Mouse (Mus musculus) stomach, embryonic 16.5 days (tissue): ENCODE results near the gene 3110082I17Rik. TPM values are rescaled to one million over a fixed set of nuclear protein-coding genes. Genes with fewer than 3 reads are reported as not detected.

Experiments used
- ATAC-seq: fragments of 200-750 bp; cut with Nextera tagmentation; 2 replicates; pipeline ENCODE4 v1.8.0; 2017; ENCODE audit warnings: moderate number of reproducible peaks, moderate TSS enrichment; ENCODE audit not compliant: insufficient read depth, low FRiP score
- H3K27ac ChIP-seq: fragments of 300-500 bp; sonication (generic); 2 replicates; pipeline ENCODE4 v1.5.1; 2014; ENCODE audit warnings: low read length
- H3K27me3 ChIP-seq: fragments of 300-500 bp; sonication (generic); 2 replicates; pipeline ENCODE4 v1.6.1; 2014; ENCODE audit warnings: low read length, control low read depth, mixed read lengths; ENCODE audit not compliant: control insufficient read depth, insufficient read depth
- H3K36me3 ChIP-seq: fragments of 300-500 bp; sonication (generic); 2 replicates; pipeline ENCODE4 v1.6.1; 2014; ENCODE audit warnings: low read length; ENCODE audit not compliant: control insufficient read depth, insufficient read depth
- H3K4me1 ChIP-seq: fragments of 300-500 bp; sonication (generic); 2 replicates; pipeline ENCODE4 v1.6.1; 2014; ENCODE audit warnings: low read length, control low read depth, mixed read lengths; ENCODE audit not compliant: control insufficient read depth, insufficient read depth
- H3K4me2 ChIP-seq: fragments of 300-500 bp; sonication (generic); 2 replicates; pipeline ENCODE4 v1.6.1; 2014; ENCODE audit warnings: low read depth, low read length, mixed read lengths
- H3K4me3 ChIP-seq: fragments of 300-500 bp; sonication (generic); replicated peaks from 2 replicates; pipeline ENCODE4 v1.5.1; 2014; ENCODE audit warnings: mild to moderate bottlenecking, low read length
- H3K9ac ChIP-seq: fragments of 300-500 bp; sonication (generic); 2 replicates; pipeline ENCODE4 v1.6.1; 2014; ENCODE audit warnings: low read length
- H3K9me3 ChIP-seq: fragments of 300-500 bp; sonication (generic); replicated peaks from 2 replicates; pipeline ENCODE4 v1.6.1; 2016; ENCODE audit warnings: low read length, control low read depth; ENCODE audit not compliant: control insufficient read depth
- WGBS: fragments of 180-500 bp; shearing (Covaris S2); extraction: QIAGEN DNeasy Blood & Tissue Kit; methylation state at CpG from one replicate; pipeline ENCODE4 v1.1.7; 2014; 5-methylcytosine and 5-hydroxymethylcytosine counted together
- polyA plus RNA-seq: library from polyadenylated mRNA; unstranded; fragments of >200 nt; fragmentation: Nextera tagmentation; extraction: Ambion mirVana; gene quantifications from 2 replicates; pipeline ENCODE4 v1.2.1, GENCODE M21; 2015

Gene 3110082I17Rik
- polyA plus RNA-seq, 1 experiment from 2014 or later: 35.7 TPM

DNA sequence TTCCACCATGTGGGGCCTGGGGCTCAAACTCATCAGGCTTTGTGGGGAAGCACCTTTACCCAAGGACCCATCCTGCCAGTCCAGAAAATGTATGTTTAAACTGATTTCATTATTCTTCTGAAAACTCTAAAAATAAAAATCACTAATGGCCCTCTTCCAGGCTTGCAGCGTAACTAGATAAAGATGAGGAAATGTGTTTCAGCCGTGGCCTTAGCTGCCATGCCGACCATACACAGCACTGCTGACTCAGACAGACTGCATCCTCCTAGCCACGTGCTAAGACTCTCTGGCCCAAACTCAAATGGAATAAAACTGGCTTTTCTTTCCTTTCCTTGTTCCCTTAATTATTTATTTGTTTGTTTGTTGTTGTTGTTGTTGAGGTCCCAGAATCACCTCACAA, 4.5 kb upstream of the 3110082I17Rik start:
- Histone ChIP-seq H3K27ac (no peak overlapping the region), H3K4me3 (no peak overlapping the region), H3K9ac (no peak overlapping the region), H3K4me2 (no peak overlapping the region), H3K9me3 (no peaks in the 10 kb centered on the region), H3K27me3 (no peaks in the 10 kb centered on the region), H3K4me1 (0 out of 2 replicates have a peak, but pooled peaks cover 2% of the 10 kb centered on the region), H3K36me3 (no peaks in the 10 kb centered on the region)
- no peak for ATAC-seq
- WGBS: 58% methylated on average over 4 of the region's 4 CpGs

DNA sequence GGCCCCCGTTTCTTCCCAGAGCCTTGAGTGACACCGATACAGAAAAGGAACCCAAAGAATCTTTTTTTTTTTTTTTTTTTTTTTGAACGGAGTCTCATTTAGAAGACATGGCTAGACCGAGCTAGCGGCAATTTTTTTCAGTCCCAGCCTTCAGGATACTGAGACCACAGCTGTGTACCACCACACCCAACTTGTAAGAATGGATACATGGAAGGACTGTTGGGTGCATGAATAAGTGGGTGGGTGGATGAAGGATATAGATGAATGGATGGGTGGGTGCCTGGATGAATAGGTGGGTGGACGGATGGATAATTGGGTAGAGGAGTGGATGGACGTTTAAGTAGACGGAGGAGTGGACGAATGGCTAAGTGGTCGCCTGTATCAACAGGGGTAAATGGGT, 389 bp downstream of the 3110082I17Rik start:
- WGBS: 8% methylated on average over 10 of the region's 10 CpGs
- ATAC-seq: no peak
- peaks cover 8% of the 10 kb centered on the region; the same call in 1 of the 2 replicates for H3K4me1 ChIP-seq
- H3K36me3 ChIP-seq: no peaks in the 10 kb centered on the region; the same call in 1 of the 2 replicates
- no peaks in the 10 kb centered on the region for H3K9me3 ChIP-seq
- H3K27ac ChIP-seq: no peak overlapping the region
- peak overlapping the region; percentile 96 for H3K4me2 ChIP-seq
- H3K4me3 ChIP-seq: peak overlapping the region; percentile 60
- peak overlapping the region; percentile 70 for H3K9ac ChIP-seq
- no peaks in the 10 kb centered on the region for H3K27me3 ChIP-seq

DNA sequence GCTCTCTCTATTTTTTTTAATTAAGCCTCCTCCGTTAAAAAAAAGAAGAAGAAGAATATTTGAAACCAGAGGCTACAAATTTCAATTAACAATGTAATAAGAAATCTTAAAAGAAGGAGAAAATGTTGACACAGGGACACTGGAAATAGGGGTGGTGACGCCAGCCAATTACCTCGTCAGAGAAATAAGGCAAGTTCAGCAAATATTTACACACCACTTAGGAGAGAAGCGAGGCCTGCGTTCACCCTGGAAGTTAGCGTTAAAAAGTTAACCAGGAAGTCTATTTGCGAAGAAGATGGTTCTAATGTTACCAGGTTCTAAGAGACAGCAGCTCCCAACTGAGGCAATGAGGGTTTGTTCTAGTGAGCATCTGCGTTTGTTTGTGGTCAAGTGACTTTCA, 3.1 kb downstream of the 3110082I17Rik start:
- H3K27ac ChIP-seq: peak overlapping the region; percentile 70
- WGBS: 63% methylated on average over 8 of the region's 8 CpGs
- ATAC-seq: no peak

DNA sequence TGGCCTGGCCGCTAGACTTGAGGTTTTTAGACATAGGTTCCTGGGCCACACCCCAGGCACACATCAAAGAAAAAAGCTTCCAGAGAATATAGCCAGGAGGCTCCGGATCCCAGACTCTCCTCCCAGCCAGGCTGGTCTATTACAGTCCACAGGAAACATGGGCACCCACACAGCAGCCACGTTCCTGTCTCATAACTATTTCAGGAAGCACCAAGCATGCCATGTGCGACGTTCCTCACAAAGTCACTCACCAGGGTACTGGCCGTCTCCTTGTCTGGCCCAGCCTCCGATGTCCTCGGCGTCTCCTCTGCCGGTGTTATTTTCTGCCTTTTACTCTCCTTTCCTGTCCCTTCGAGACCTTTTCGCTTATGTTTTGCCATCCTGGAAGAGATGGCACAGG, 5.2 kb downstream of the 3110082I17Rik start:
- Histone ChIP-seq H3K27me3 (no peaks in the 10 kb centered on the region), H3K27ac (no peak overlapping the region), H3K4me3 (no peak overlapping the region), H3K4me1 (peaks cover 8% of the 10 kb centered on the region; the same call in 1 of the 2 replicates), H3K4me2 (no peak overlapping the region), H3K9ac (no peak overlapping the region), H3K9me3 (no peaks in the 10 kb centered on the region), H3K36me3 (no peaks in the 10 kb centered on the region; the same call in 1 of the 2 replicates)
- WGBS: 87% methylated on average over 12 of the region's 12 CpGs
- ATAC-seq: no peak

More for the DNA sequence above, 3.1 kb downstream of the 3110082I17Rik start:
- H3K9ac ChIP-seq: no peak overlapping the region
- no peaks in the 10 kb centered on the region for H3K9me3 ChIP-seq
- H3K4me1 ChIP-seq: peaks cover 8% of the 10 kb centered on the region; the same call in 1 of the 2 replicates
- H3K36me3 ChIP-seq: no peaks in the 10 kb centered on the region; the same call in 1 of the 2 replicates
- H3K27me3 ChIP-seq: no peaks in the 10 kb centered on the region
- H3K4me2 ChIP-seq: no peak overlapping the region
- no peak overlapping the region for H3K4me3 ChIP-seq

DNA sequence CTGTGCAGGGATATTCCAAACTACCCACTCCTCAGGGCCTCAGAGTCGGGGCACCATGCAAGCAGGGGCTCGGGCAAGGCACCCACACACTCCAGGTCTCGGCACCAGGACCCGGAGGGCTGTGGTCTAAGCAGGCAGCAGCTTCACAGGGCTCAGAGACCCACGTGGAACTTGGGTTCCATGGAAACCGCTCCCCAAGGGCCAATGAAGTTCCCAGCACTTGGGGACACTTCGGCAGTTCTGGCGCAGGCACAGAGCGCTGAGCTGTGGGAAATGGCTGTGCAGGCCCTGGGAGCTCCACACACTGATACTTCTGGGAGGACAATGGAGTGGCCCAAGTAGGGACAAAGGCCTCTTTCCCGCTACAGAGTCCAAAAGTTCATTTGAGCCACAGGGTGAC, 7.3 kb downstream of the 3110082I17Rik start:
- Histone ChIP-seq H3K9ac (no peak overlapping the region), H3K4me1 (peaks cover 9% of the 10 kb centered on the region), H3K27ac (peak overlapping the region; percentile 8; the same call in 1 of the 2 replicates), H3K9me3 (no peaks in the 10 kb centered on the region), H3K4me3 (no peak overlapping the region), H3K36me3 (no peaks in the 10 kb centered on the region; the same call in 1 of the 2 replicates), H3K4me2 (no peak overlapping the region), H3K27me3 (no peaks in the 10 kb centered on the region)
- ATAC-seq: no peak
- WGBS: 89% methylated on average over 10 of the region's 10 CpGs

DNA sequence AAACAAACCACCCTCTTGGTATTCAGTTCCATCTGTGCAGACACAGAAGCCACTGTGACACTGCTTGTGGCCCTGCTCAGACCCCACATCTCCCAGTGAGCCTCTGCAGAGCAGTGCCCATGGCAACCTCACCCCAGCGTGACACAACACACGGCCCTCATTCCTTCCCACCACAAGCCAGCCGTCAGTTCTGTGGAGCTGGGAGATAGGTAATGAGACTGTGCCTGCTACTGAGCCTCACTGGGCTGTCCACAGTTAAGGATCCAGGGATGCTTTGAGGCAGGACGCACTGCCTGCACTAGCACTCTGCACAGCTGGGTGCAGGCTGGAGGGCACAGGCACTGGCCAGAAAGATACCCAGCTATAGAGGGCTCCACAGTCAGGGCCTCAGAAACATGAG, 10.4 kb downstream of the 3110082I17Rik start:
- Histone ChIP-seq H3K4me1 (peaks cover 10% of the 10 kb centered on the region), H3K9me3 (no peaks in the 10 kb centered on the region), H3K36me3 (no peaks in the 10 kb centered on the region), H3K4me3 (no peak overlapping the region), H3K9ac (peak overlapping the region; percentile 26; the same call in 1 of the 2 replicates), H3K27me3 (no peaks in the 10 kb centered on the region), H3K27ac (no peak overlapping the region), H3K4me2 (no peak overlapping the region)
- WGBS: 49% methylated on average over 4 of the region's 4 CpGs
- no peak for ATAC-seq

DNA sequence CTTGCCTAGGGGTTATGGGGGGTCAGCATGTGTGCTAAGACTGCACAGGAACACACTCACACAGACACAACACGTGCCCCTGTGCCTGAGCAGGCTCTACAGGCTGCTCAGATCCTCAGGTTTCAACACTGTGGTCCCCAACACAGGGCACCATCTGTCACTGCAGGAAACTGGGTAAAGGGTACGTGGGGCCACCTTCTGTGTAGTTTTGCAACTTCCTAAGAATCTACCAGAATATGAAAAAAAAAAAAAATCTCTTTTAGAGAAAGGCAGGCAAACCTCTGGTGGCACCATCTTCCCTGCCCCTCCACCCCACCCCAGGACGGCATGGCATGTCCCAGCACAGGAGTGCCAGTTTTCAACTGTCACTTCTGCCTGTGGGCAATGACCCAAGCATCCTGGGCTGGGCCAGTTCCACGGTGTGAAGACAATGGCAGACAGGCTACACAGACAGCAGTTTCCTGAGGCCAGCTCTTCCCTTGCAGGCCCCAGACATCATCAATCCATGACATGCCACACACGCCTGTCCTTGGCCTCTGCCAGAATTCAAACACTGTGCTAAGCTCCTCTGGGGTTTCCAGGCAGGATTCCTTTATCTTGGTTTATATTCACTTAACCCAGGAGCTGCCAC, 11.1 kb downstream of the 3110082I17Rik start:
- Histone ChIP-seq H3K27me3 (no peaks in the 10 kb centered on the region), H3K27ac (no peak overlapping the region), H3K4me1 (peaks cover 12% of the 10 kb centered on the region), H3K36me3 (no peaks in the 10 kb centered on the region), H3K9me3 (no peaks in the 10 kb centered on the region), H3K4me3 (no peak overlapping the region), H3K9ac (peak overlapping the region; percentile 31; the same call in 1 of the 2 replicates), H3K4me2 (no peak overlapping the region)
- 43% methylated on average over 5 of the region's 5 CpGs for WGBS
- no peak for ATAC-seq

DNA sequence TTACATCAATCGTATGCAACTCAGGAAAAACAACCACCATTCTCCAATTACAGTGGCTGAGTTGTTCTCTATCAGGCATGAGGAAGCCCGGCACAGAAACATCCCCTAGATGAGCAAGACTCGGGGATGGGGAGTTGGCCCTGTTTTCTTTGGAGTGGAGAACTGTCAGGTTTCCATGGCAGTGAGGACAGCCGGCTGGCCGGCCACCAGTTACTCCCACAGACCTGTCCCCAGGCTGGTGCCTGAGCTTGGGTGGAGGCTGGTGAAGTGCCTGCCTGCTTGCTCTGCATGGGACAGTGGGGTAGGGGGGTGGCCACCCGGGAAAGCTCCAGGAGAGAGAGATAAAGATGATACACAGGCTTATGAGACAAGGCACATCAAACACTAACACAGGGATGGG, 12.3 kb downstream of the 3110082I17Rik start:
- H3K4me2 ChIP-seq: no peak overlapping the region
- H3K27ac ChIP-seq: no peak overlapping the region
- no peak overlapping the region for H3K4me3 ChIP-seq
- peaks cover 16% of the 10 kb centered on the region for H3K4me1 ChIP-seq
- no peak overlapping the region for H3K9ac ChIP-seq
- H3K36me3 ChIP-seq: no peaks in the 10 kb centered on the region
- WGBS: 61% methylated on average over 6 of the region's 6 CpGs
- ATAC-seq: no peak
- H3K9me3 ChIP-seq: no peaks in the 10 kb centered on the region
- H3K27me3 ChIP-seq: no peaks in the 10 kb centered on the region

DNA sequence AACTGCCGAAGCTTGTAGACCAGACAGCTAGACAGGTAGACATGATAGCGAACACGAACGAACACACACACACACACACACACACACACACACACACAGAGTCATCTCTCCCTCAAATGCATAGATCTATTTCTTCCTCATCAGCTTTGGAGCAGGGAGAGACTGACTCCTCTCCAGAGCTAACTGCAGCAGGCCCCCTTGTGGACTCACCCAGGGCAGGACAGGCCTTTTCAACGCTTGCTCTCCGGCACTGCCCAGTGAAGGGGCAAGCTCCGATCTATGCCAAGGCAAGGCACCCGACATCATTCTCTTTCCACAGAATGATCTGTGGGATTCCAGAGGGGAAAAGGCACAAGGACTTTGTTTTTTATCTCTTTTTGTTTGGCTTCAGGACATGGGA, 15.1 kb downstream of the 3110082I17Rik start:
- Histone ChIP-seq H3K4me2 (no peak overlapping the region), H3K4me3 (no peak overlapping the region)

More for the DNA sequence above, 15.1 kb downstream of the 3110082I17Rik start:
- H3K27ac ChIP-seq: no peak overlapping the region
- no peak for ATAC-seq
- WGBS: 78% methylated on average over 8 of the region's 8 CpGs
- H3K4me1 ChIP-seq: peaks cover 26% of the 10 kb centered on the region
- no peaks in the 10 kb centered on the region for H3K36me3 ChIP-seq
- H3K9ac ChIP-seq: no peak overlapping the region
- H3K27me3 ChIP-seq: no peaks in the 10 kb centered on the region
- H3K9me3 ChIP-seq: no peaks in the 10 kb centered on the region
